Mouse (Mus musculus) CH12.LX (cell line): Measurements from ENCODE around the gene Btn1a1. TPM values are rescaled to one million over a fixed set of nuclear protein-coding genes. Genes with fewer than 3 reads are reported as not detected.

Experiments used
- DNase-seq: peaks from one replicate; pipeline ENCODE4 v3.0.0-alpha.2; 2013; ENCODE audit errors: extremely low read depth
- H3K27ac ChIP-seq: 2 replicates; pipeline ENCODE4 v1.5.1; 2012; ENCODE audit warnings: low read depth, mild to moderate bottlenecking, control low read depth, moderate library complexity; ENCODE audit not compliant: insufficient read depth
- H3K27me3 ChIP-seq: replicated peaks from 2 replicates; pipeline ENCODE3; 2012; ENCODE audit warnings: inconsistent platforms
- H3K36me3 ChIP-seq, 2 experiments: replicated peaks in 1 of 2; 2 replicates each; pipeline versions ENCODE3 to v1.6.1; 2012; ENCODE audit warnings: inconsistent platforms in 1 of 2, low read length in 1 of 2, mild to moderate bottlenecking in 1 of 2, mixed read lengths in 1 of 2, moderate library complexity in 1 of 2; ENCODE audit not compliant: control insufficient read depth in 1 of 2, insufficient read depth in 1 of 2
- H3K4me1 ChIP-seq, 2 experiments: 2 replicates each; pipeline ENCODE4 v1.6.1; 2012; ENCODE audit warnings: inconsistent platforms in 1 of 2, moderate library complexity in 1 of 2; ENCODE audit not compliant: insufficient read depth in 2 of 2, control insufficient read depth in 1 of 2
- H3K4me2 ChIP-seq: 2 replicates; pipeline ENCODE4 v1.6.1; 2012; ENCODE audit warnings: low read depth, mild to moderate bottlenecking, control low read depth; ENCODE audit not compliant: poor library complexity, insufficient read depth, severe bottlenecking
- H3K4me3 ChIP-seq, 3 experiments: fragments of 150-350 bp in 1 of 3; sonication (generic) in 1 of 3; replicated peaks in 1 of 3; 2 replicates each; pipeline versions ENCODE3 to v1.5.1; 2011 to 2012; ENCODE audit warnings: low read depth in 2 of 3, low read length in 2 of 3, mild to moderate bottlenecking in 2 of 3, moderate library complexity in 2 of 3, control low read depth in 1 of 3, improper control_type of control experiment in 1 of 3, inconsistent platforms in 1 of 3, mixed read lengths in 1 of 3; ENCODE audit not compliant: poor library complexity in 1 of 3
- H3K79me2 ChIP-seq: replicated peaks from 2 replicates; pipeline ENCODE4 v1.6.1; 2012; ENCODE audit warnings: mild to moderate bottlenecking, moderate library complexity; ENCODE audit not compliant: control insufficient read depth, poor library complexity, insufficient read depth, severe bottlenecking; ENCODE audit errors: extremely low read depth
- H3K9ac ChIP-seq: 2 replicates; pipeline ENCODE4 v1.6.1; 2012; ENCODE audit warnings: low read depth, mild to moderate bottlenecking, control low read depth, moderate library complexity; ENCODE audit not compliant: insufficient read depth
- H3K9me3 ChIP-seq: replicated peaks from 2 replicates; pipeline ENCODE3; 2012; ENCODE audit warnings: low read length, inconsistent platforms, mixed read lengths
- BHLHE40 ChIP-seq: IDR thresholded peaks from 2 replicates; pipeline ENCODE4 v1.6.1; 2011; ENCODE audit warnings: mild to moderate bottlenecking, low read depth, low read length, improper control_type of control experiment
- EP300 ChIP-seq: IDR thresholded peaks from 2 replicates; pipeline ENCODE4 v1.6.1; 2011; ENCODE audit warnings: low read length, improper control_type of control experiment
- ETS1 ChIP-seq: conservative IDR thresholded peaks from 2 replicates; pipeline ENCODE4 v1.6.1; 2012; ENCODE audit warnings: low read depth, mild to moderate bottlenecking, inconsistent platforms, low read length, improper control_type of control experiment, moderate library complexity
- GABPA ChIP-seq: IDR thresholded peaks from 2 replicates; pipeline ENCODE4 v1.6.1; 2012; ENCODE audit warnings: low read depth, low read length, improper control_type of control experiment, inconsistent platforms; ENCODE audit not compliant: insufficient replicate concordance
- IRF4 ChIP-seq: IDR thresholded peaks from 2 replicates; pipeline ENCODE4 v1.6.1; 2014; ENCODE audit warnings: low read depth, mild to moderate bottlenecking, inconsistent platforms, low read length, improper control_type of control experiment
- KAT2A ChIP-seq: IDR thresholded peaks from 2 replicates; pipeline ENCODE4 v1.6.1; 2012; ENCODE audit warnings: low read length, improper control_type of control experiment, inconsistent platforms; ENCODE audit not compliant: insufficient replicate concordance
- MAFK ChIP-seq: IDR thresholded peaks from 2 replicates; pipeline ENCODE4 v1.6.1; 2011; ENCODE audit warnings: low read length, improper control_type of control experiment; ENCODE audit not compliant: insufficient replicate concordance
- MAX ChIP-seq: IDR thresholded peaks from 2 replicates; pipeline ENCODE4 v1.6.1; 2011; ENCODE audit warnings: low read length, improper control_type of control experiment
- MYC ChIP-seq: IDR thresholded peaks from 2 replicates; pipeline ENCODE4 v1.6.1; 2011; ENCODE audit warnings: low read depth, mild to moderate bottlenecking, improper control_type of control experiment, low read length
- PAX5 ChIP-seq: IDR thresholded peaks from 2 replicates; pipeline ENCODE4 v1.6.1; 2012; ENCODE audit warnings: low read length, inconsistent platforms, mixed read lengths
- RCOR1 ChIP-seq: conservative IDR thresholded peaks from 2 replicates; pipeline ENCODE4 v1.6.1; 2012; ENCODE audit warnings: low read depth, mild to moderate bottlenecking, inconsistent platforms, low read length, improper control_type of control experiment
- SMC3 ChIP-seq: IDR thresholded peaks from 2 replicates; pipeline ENCODE4 v1.6.1; 2011; ENCODE audit warnings: low read depth, low read length, improper control_type of control experiment
- TBP ChIP-seq: conservative IDR thresholded peaks from 2 replicates; pipeline ENCODE4 v1.6.1; 2011; ENCODE audit warnings: low read depth, low read length, improper control_type of control experiment
- TCF12 ChIP-seq: IDR thresholded peaks from 2 replicates; pipeline ENCODE4 v1.6.1; 2014; ENCODE audit warnings: low read depth, mild to moderate bottlenecking, inconsistent platforms, low read length, improper control_type of control experiment
- USF2 ChIP-seq: conservative IDR thresholded peaks from 2 replicates; pipeline ENCODE4 v1.6.1; 2011; ENCODE audit warnings: low read depth, low read length, improper control_type of control experiment
- ZC3H11A ChIP-seq: IDR thresholded peaks from 2 replicates; pipeline ENCODE4 v1.6.1; 2012; ENCODE audit warnings: low read depth, mild to moderate bottlenecking, inconsistent platforms, low read length, improper control_type of control experiment
- ZMIZ1 ChIP-seq: IDR thresholded peaks from 2 replicates; pipeline ENCODE4 v1.6.1; 2012; ENCODE audit warnings: low read depth, mild to moderate bottlenecking, inconsistent platforms, low read length, improper control_type of control experiment
- ZNF384 ChIP-seq: IDR thresholded peaks from 2 replicates; pipeline ENCODE4 v1.6.1; 2012; ENCODE audit warnings: low read depth, low read length, improper control_type of control experiment, inconsistent platforms
- dilution Hi-C: fragments of 300-500 bp; cut with MboI; formaldehyde crosslinking; loops from 2 replicates; pipeline ENCODE4 v1.14.3; 2020; ENCODE audit warnings: low sequenced_read_pairs; ENCODE audit not compliant: extremely low pct_unique_long_range_greater_than_20kb, extremely low pct_ligation_motif_present
- in situ Hi-C: fragments of 300-500 bp; cut with MboI; formaldehyde crosslinking; loops from 3 replicates; pipeline ENCODE4 v1.14.3; 2019; ENCODE audit warnings: low sequenced_read_pairs, low pct_ligation_motif_present, low pct_unique_long_range_greater_than_20kb, mixed read lengths
- polyA plus RNA-seq: library from polyadenylated mRNA; unstranded; fragments of >175 nt; gene quantifications from 2 replicates; pipeline ENCODE4 v1.2.1, GENCODE M21; 2012; ENCODE audit warnings: low read depth; ENCODE audit not compliant: insufficient read length
- total RNA-seq, 2 experiments: library from RNA; depleted of rRNA; stranded (reverse); fragments of 300-350 nt in 1 of 2; fragments of >200 nt in 1 of 2; gene quantifications; 2 replicates each; pipeline ENCODE4 v1.2.3; 2012 to 2014

Btn1a1 gene
- total and polyA plus RNA-seq, 3 experiments = 0.20 to 0.51 (median 0.21) TPM

DNA sequence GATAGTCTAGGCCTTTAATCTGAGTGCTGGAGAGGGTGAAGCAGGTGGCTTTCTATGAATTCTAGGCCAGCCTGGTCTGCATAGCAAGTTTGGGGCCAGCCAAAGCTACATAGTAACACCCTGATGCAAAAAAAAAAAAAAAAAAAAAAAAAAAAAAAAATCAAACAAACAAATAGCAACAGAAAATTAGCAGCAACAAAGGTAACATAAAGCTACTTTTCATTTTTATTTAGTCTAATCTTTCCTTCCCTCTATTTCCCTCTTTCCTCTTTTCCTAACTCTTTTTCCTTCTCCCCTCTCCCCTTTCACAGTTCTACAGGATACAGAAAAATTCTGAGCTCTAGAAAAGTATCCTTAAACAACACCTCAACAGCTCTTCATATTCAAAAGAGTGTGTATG lies 3.0 kb downstream of the Btn1a1 start:
- Histone ChIP-seq H3K79me2 (no peaks in the 10 kb centered on the region), H3K4me3 (no peak overlapping the region), H3K4me2 (no peak overlapping the region), H3K4me1 (peaks cover 0 to 5% of the 10 kb centered on the region in 2 experiments; a peak in 1 of 4 replicates), H3K27me3 (peaks cover 39% of the 10 kb centered on the region), H3K27ac (no peak overlapping the region), H3K9me3 (no peaks in the 10 kb centered on the region), H3K9ac (no peak overlapping the region), H3K36me3 (no peaks in the 10 kb centered on the region)
- no peak for DNase-seq
- TF ChIP-seq KAT2A (no peak), MAX (no peak), BHLHE40 (no peak), ZNF384 (peak; percentile 62)
- dilution Hi-C loops (no loop called here), in situ Hi-C loops (no loop called here)

DNA sequence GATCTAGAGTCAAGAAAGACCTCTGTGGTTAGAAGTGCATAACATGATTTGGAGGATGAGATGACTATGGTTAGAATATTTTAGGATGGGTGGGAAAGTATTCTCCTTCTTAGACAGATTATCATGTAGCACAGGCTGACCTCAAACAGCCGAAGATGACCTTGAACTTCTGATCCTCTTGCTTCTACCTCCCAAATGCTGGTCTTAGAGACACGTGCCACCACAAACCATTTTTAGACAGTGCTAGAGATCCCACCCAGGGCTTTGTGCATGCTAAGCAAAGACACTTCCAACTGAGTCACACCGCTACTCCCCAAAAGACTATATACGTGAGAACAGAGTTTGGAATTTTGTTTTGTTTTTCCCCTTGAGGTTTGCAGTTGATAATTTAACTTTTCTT lies 3.6 kb downstream of the Btn1a1 start:
- Histone ChIP-seq H3K27ac (no peak overlapping the region), H3K4me3 (no peak overlapping the region), H3K4me2 (no peak overlapping the region), H3K79me2 (no peaks in the 10 kb centered on the region), H3K4me1 (peaks cover 2 to 5% of the 10 kb centered on the region in 2 experiments; a peak in 1 of 4 replicates), H3K9me3 (no peaks in the 10 kb centered on the region), H3K9ac (no peak overlapping the region), H3K36me3 (no peaks in the 10 kb centered on the region), H3K27me3 (peaks cover 43% of the 10 kb centered on the region)
- in situ Hi-C loops = no loop called here
- dilution Hi-C loops = no loop called here
- TF ChIP-seq USF2 (no peak), MYC (no peak), IRF4 (no peak), MAFK (no peak), BHLHE40 (peak; percentile 76), TBP (0 out of 2 replicates have a peak, but pooled peaks have one; percentile 31), ZC3H11A (no peak), TCF12 (no peak), EP300 (no peak), MAX (no peak)
- no peak for DNase-seq

DNA sequence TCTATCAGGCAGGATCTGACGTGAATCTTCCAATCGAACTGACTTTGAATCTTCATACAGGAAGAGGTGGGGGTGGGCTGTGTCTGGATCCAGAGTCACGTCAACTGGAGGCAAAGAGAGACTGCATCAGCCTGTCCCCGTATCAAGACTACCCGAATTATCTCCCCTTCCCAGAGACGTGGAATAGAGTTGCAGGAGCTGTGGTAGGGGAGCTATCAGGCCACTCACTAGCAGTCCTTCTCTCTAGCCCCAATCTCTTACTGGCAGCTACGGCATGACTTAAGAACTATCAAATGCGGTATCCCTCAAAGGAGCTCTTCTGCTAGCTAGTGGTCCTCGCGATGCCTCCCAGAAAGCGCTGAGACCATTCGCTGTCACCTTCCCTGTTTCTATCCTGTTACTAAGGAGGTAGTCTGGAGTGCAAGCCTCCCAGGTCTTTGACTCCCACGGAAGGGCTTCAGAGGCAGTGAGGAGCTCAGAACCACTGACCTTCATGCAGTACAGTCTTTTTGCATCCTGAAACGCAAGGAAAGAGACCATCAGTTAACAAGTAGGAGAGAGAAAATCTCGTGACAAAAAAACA lies 6.3 kb downstream of the Btn1a1 start:
- DNase-seq = no peak
- TF ChIP-seq RCOR1 (no peak), ETS1 (no peak), SMC3 (no peak), USF2 (no peak), TCF12 (no peak), GABPA (no peak), ZMIZ1 (no peak), PAX5 (no peak), MAX (no peak)
- TF ChIP-seq, all 38 proteins: peak for 0

More for the DNA sequence above, 6.3 kb downstream of the Btn1a1 start:
- Histone ChIP-seq H3K4me3 (no peak overlapping the region), H3K9ac (no peak overlapping the region), H3K27me3 (peaks cover 62% of the 10 kb centered on the region), H3K27ac (no peak overlapping the region), H3K36me3 (no peaks in the 10 kb centered on the region), H3K9me3 (no peaks in the 10 kb centered on the region), H3K4me2 (no peak overlapping the region), H3K79me2 (no peaks in the 10 kb centered on the region), H3K4me1 (peaks cover 0 to 2% of the 10 kb centered on the region in 2 experiments; a peak in 1 of 4 replicates)
- in situ Hi-C loops (no loop called here), dilution Hi-C loops (no loop called here)
